Mouse (Mus musculus) right cerebral cortex, postnatal 25 days (tissue): ENCODE results near the gene Setd4.
"Not testable (repeated sequence)": the region's sequence is repeated elsewhere in the genome, so short reads cannot be mapped to it uniquely, and the experiment has no call there.

ENCODE experiments used
- DNase-seq: peaks from one replicate; pipeline ENCODE4 v3.0.0; 2022

Gene Setd4

DNA sequence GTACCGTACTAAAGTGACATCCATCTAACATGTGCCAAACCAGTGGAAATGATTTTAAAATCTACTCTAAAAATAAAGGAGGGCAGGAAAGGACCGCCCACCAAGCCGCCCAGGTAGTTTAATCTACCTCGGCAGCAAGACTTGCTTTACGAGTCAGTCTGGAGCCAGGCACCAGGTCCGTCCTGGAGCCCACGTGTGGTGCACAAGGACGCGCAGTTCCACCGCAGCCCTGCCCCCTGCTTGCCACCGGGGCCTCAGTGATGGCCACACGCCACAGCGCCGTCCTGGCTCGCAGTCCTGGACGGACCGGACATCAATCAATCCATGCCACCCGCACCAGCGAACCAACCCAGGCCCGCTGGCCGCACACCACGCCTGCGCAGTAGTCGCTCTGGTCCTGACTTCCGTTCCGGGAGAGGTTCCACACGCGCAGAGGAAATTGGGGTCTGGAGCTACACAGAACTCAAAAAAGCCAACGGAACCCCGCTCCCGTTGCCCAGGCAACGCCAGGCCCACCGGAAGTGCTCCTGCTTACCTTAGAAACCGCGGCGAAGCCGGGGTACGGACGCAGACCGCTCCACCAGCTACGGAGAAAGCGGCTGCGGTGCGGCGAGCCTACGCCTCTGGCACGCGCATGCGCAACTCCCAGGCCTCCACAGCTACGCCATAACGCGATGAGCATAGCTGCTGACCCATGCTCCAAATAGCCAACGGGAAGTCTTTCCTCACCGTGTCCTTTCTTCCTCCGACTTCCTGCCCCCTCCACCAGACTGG, at the start of gene Setd4:
Gene Setd4 (minus strand): TSS at position 625 of the 774 bp plus-strand sequence.
- DNase-seq, result peak; percentile 93

DNA sequence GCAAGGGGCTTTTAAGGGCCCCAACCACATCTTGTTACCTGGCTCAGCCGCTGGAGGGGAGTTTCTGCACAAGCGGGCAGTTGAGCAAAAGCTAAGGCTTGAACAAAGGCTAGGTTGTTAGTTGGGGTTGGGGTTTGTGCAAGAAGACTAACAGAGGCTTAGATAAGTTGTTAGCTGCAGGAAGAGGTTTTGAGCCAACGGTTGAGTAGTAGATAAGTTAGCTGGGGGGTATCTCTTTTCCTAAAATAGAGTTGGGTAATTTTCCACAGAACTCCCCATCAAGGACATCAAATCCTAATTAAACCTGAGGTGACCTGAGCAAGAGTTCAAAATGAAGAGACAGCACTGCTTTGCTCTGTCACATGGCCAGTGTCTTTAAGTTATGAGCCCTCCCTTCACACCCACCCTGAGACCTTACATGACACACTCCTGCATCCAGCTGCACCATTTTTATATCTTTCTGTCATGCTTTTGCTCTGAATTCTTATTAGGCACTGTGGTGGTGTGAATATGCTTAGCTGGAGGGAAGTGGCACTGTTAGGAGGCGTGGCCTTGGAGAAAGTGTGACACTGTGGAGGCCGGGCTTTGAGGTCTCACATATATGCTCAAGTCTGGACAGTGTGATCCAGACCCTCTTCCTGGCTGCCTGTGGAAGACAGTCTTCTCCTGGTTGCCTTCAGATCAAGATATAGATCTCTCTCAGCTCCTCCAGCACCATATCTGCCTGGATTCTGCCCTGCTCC, 44.7 kb upstream of the Setd4 start:
- DNase-seq, result no peak

DNA sequence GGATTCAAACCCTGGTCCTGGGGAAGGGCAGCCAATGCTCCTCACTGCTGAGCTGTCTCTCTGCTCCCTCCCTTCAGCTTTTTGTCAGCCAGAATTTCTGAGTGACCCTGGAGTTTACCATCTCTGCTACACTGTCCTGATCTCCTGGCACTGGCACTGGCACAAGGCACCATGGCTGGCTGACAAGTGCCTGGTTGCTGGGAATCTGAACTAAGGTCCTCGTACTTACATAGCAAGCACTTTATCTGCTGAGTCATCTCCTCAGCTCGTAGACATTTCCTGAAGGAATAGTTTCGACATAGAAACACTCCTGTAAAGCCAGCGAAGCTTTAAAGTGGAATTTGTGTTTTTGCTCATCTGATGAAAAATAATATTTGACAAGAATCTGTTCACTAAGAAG, 40.1 kb upstream of the Setd4 start:
- DNase-seq, result no peak

DNA sequence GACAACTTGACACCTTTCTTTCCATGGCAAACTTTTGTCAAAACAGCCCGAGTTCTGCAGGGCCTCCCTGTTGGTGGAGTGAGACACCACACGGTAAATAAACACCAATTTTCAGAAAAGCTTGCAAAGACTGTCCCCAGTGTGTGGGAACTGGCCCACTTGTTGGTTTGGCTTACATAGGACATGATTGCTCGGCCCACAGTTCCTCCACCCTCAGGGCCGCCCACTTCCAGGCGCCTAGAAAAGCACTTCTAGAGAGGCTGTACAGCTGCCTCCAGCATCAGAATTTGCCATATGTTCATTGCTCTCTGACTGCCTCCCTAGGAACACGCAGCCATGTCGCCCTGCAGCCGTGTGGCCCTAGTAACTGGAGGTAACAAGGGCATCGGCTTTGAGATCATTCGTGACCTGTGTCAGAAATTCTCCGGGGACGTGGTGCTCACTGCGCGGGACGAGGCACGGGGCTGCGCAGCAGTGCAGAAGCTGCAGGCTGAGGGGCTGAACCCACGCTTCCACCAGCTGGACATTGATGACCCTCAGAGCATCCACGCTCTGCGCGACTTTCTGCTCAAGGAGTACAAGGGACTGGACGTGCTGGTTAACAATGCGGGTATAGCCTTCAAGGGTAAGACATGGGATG, 24.0 kb upstream of the Setd4 start, which contains the start of gene Gm5678:
Gene Gm5678 (plus strand): TSS at position 337 of the 640 bp plus-strand sequence.
- peak; percentile 44 for DNase-seq

DNA sequence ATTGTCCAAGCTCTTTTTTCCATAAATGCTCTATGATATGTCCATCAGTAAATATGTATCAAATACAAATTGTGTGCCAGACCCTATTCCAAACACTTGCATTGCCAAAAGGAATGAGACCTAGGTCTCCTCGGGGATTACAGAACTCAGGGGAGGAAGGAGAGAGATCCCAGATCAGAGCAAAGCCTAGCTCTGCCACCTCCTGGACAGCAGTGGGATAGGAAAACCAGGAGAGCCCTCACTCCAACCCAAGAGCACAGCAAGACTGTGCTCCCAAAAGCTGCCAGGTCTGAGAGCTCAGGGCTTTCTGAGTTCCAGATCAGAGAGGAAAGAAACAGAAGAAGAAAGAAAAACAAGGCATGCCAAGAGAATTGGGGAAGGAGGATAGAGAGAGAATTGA, 22.9 kb upstream of the Setd4 start:
- no peak for DNase-seq

DNA sequence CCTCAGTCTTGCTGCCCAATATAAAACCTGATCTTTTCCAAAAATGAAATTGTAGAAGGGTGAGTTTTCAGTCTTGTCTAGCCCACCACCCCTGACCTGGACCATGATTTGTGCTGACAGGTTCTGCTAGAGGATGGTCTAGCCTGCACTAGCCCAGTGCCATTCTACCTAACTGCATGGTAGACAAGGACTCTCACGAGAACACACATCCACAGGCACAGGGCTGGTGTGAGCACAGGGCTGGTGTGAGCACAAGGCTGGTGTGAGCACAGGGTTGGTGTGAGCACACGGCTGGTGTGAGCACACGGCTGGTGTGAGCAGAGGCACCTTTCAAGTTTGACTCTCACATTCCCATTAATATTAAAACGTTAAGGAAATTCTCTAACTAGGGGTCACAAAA, 20.8 kb upstream of the Setd4 start:
- DNase-seq, result no peak

DNA sequence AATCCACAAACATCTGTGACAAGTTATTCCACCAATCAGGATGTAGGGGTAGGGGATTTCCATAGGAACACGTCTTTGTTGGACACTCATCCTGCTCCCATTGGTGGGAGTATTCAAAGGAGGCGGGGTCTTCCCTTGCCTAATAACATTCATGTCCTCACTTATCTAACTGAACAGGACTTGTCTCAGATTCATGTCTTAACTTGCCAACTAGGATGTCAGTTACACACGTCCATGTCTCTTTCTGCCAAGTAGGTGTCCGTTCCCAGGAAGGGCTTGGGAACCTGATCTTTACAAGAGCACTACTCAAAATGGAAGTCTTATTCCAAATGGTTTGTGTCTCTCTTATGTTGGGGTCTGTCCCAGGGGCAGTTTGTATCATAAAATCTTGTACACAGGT, 19.9 kb upstream of the Setd4 start:
- not testable (repeated sequence) for DNase-seq

DNA sequence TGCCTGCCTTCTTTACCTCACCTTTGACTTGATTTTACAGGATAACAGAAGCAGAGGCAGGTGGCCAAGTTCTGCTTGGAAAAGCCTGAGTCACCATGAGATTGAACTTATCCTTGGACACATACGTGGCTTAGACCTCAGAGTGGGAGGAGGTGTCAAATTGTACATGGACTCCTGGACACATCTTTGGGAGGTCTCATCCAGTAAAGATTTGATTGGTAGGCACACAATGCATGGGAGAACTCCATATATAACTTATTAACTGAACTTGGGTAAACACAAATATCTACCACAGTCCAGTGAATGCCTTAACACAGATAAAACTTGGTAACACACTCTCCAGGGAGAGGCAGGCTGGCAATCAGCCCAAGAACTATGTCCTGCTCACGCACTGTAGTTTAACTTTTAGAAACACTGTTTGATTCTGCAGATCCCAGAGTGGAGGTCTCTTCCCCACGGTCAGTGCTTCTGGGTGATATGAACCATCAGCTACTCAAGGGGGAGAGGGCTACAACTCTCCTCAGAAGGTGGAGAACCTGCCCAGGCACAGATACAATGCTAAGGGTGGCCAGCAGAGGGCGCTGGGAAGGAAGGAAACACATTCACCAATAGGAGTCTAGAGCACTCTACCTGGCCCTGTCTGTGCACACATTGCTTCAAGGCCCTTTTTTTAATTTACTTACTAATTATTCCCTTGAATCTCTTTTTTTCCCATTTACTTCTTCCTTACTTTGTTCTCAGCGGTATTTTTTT, 11.4 kb upstream of the Setd4 start:
- DNase-seq, result peak; percentile 37

DNA sequence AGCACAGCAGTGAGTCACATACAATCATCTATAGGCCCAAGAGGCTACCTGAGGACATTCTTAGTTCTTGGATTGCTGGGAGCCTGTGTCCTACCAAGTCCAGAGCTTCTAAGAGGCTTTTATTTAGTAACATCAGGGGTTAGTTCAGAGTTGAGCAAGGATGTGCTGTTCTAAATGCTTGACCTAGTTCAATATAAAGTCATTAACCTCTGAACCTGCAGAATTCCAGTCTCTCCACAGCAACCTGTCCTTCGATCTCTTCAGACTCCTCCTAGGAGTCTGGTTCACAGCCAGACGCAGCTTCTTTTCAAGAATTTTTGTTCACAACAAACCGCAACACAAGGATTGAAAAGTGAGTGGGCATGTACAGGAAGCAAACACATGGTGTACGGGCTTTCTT, 7.1 kb upstream of the Setd4 start:
- no peak for DNase-seq

DNA sequence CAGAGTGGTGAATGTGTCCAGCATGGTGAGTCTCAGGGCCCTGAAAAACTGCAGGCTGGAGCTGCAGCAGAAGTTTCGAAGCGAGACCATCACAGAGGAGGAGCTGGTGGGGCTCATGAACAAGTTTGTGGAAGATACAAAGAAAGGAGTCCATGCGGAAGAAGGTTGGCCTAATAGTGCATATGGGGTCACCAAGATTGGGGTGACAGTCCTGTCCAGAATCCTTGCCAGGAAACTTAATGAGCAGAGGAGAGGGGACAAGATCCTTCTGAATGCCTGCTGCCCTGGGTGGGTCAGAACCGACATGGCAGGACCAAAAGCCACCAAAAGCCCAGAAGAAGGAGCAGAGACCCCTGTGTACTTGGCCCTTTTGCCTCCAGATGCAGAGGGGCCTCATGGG, 5.9 kb upstream of the Setd4 start:
- DNase-seq, result no peak

DNA sequence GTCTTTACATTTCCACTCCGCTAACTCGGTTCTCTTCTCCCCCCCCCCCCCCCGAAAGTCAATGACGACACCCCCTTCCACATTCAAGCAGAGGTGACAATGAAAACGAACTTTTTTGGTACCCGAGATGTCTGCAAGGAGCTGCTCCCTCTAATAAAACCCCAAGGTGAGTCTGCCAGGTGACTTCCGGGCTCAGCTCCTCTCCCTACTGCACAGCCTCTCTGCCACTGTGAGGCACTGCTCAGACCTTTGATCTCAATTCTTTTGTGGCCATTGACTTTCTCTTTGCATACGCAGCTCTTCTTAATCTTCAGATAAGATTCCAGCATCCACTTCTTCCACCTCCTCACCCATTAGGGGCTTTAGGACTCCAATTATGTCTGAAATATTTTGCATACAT, 4.9 kb upstream of the Setd4 start:
- no peak for DNase-seq

DNA sequence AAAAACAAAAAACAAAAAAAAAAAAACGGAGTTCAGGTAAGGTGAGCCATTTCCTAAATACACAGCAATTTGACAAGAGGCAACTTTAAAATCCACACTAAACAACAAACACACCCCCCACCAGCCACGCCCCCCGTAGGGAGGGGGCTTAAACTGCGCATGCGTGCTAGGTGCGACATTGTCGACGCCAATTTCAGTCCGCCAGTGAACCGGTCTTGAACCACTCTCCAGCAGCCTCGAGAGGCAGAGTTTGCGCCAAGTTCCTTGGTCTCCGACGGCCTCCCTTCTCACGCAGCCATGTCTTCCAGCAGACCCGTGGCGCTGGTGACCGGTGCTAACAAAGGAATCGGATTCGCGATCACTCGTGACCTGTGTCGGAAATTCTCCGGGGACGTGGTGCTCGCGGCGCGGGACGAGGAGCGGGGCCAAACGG, 3.8 kb upstream of the Setd4 start:
- peak; percentile 75 for DNase-seq

DNA sequence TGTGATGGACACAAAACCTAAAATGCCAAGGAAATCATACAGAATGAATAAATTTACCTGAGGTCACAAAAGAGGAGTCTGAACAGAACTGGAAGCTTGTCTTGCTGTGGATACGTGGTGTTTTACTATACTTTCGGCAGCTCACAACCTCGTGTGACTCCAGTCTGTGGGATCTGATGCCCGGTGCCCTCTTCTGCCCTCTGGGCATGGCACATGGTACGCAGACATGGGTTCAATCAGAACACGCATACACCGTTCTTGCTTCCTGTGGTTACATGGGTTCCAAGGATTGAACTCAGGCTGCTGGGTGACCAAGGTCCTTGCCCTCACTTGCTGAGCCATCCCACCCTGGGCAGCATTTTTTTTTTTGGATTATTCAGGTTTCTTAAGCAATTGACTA, 2.3 kb upstream of the Setd4 start:
- DNase-seq, result no peak

DNA sequence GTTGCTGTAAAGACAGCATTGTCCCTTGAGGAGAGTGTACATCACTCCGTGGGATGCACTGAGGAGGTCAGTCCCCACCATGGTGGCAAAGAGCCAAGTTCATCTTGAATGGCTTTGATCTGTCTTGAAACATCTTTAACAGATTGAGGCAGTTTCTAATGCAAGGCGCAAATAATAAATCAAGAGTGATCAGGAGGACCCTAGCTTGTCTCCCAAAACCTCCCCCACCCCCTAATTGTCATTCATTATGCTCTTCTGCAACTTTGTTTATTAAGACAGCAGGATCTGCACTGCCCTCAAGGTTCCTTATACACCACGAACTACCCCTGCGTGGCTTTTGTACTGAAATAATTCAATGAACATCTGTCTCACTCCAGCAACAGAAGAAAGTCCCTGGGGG, 1.7 kb upstream of the Setd4 start, which contains the start of gene Cbr1:
Gene Cbr1 (plus strand): TSS at position 301 of the 400 bp plus-strand sequence.
- no peak for DNase-seq

DNA sequence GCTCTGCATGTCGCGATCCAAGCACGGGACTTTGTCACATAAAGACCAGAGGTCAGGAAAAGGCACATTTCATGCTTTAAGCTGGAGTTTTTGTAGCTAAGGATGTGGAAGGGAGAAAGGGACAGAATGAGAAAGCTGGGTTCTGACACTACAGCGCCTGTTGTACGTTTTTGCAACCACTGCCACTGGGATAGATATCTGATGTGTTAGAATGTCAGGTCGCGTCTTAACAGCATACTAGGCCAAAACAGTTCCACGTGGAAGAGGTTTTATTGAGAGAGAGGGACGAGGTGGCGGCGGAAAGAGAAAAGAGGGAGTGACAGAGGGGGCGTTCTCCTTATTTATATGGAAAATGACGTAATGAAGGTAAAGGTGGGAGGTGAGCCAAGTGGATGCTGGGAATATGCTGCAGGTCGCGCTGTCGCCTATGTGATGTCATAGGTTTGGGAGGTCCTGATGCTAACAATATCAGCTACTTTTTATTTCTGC, 662 bp upstream of the Setd4 start:
- DNase-seq, result peak; percentile 14

DNA sequence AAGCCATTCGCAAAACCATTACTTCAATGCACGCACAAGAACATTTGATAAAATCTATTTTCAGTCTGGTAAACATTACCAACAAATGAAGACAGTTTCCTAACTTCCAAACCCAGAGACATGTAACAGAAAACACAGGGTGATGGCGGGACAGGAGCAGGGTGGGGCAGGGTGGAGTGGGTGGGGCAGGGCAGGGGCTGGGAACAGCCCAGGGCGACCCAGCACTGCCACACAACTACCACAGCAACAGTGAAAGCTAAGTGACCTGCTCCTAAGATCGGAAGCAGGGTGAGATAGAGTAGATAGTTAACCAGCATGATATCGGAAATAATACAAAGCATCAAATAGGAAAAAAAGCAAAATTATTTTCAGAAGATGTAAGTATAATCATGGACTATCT, 4.4 kb downstream of the Setd4 start:
- no peak for DNase-seq

DNA sequence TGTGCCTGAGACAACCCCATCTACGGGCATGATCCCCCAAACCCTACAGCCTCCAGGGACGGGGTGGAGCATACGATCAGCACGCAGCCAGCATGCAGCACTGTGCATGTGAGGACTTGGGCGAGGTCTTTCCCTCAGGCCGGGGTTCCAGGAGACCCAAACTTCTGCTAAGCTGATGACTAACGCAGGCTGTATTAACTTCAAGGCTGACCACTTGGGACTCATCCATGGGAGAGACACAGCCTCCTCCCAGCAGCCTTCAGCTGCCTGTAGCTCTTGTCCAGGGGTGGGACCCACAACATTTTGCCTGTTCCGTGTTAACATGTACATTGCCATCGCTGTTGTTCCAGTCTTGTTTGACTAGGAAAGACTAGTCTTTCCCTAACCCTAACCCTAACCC, 6.3 kb downstream of the Setd4 start:
- DNase-seq, result no peak

DNA sequence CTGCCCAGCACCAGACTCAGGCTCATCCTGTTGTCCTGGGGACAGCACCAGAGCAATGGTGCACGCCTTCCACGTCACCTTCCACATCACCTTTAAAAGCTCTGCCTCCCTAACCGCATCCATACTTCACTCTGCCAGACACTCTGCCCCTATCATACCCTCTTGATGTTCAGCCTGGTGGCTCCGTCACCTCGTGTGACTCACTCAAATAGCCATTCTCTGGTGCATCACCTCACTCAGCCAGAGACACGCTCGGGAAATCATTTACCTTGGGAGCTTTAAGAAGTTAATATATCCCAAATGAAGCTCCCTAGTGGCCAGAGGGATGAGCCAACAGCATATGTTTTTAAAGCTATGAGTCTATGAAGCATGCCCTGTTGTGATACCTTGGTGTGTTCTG, 7.1 kb downstream of the Setd4 start:
- no peak for DNase-seq

DNA sequence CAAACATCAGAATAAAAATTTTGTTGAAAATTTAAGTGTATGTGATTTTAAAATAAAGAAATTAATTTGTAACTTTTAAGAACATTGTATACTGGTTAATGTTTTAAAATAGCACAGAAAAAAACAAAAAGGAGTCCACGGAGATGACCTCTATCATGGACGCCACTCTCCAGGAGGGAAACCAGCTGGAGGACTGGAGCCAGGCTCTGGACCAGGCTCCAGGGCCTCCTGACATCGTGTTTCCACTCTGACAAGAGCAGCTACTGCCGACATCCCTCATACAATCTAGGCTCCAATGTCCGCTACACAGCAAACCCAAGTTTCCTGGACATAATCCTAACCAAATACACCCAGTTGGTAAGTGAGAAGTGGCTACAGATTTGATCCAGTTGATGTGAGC, 8.1 kb downstream of the Setd4 start:
- DNase-seq, result no peak

DNA sequence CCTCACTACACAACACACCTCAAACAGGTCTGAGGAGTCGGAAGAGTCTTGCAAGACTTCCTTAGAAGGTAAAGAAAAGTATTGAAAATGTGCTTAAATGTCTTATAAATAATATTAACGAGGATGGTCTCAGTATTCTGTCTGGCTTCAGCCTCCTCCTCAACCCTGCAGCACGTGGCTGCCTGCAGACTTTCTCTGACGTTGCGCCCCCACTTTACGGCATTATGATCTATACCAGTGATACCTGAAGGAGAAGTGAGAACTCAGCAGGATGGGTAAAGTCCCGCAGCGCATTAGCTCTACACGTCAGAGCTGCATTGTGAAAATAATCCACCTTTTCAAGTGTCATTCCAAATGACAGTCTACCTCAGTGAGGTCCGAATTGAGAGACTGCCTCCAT, 9.4 kb downstream of the Setd4 start:
- DNase-seq, result no peak

DNA sequence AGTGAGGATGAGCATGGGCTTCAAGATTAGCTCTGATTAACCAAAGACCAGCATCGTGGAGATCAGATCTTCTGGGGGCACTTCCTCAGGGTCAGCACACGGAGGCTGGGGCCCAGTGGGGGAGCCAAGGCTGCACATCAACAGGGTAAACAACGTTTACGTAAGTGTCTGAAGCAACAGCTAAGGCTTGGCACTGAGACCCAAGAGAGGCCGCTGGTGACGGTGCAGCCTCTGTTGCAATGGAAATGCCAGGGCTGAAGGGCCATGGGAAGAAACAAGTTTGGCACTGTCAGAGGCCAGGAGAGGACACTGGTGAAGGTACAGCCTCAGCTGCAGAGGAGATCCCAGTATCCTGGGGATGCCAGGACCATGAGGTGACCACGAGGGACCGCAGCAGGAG, 10.5 kb downstream of the Setd4 start:
- no peak for DNase-seq

DNA sequence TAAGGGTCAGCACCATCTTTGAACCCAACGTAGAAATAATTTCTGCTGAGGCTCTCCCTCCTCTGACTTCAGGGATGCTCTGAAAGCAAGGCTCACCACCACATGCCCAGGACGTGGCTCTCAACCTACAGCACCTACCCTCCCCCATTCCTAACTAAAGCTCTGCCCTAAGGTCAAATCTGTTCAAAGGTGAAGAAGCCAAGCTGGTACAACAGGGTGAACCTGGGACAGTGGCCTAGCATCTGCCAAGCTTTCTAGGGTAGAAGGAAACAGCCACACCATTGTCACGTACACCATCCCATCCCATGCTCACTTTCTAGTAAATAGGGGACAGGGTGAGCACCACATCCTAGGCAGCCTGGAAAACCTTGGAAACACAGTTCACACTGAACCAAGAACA, 11.2 kb downstream of the Setd4 start:
- no peak for DNase-seq
